Mouse (Mus musculus): ENCODE measurements at regions not wholly inside any gene's neighbourhood (a gene's known extent, or its start where the extent isn't known, plus 50 kb on each side); places are given as distances from the start of the nearest gene placed in this dataset.

- Histone ChIP-seq H3K4me1 (ENCODE audit: control insufficient read depth in 1 of 2, insufficient read depth in 2 of 2, low read length in 2 of 2) (peaks cover 0 to 9% of the 10 kb centered on the region in 2 experiments; a peak in 2 of 4 replicates), H3K27ac (ENCODE audit: control insufficient read depth, low read depth, low read length) (no peak overlapping the region), H3K36me3 (ENCODE audit: control insufficient read depth in 1 of 2, insufficient read depth in 2 of 2, low read length in 2 of 2) (no peaks in the 10 kb centered on the region; a peak in 2 of 4 replicates), H3K9ac (ENCODE audit: control insufficient read depth, low read depth, low read length, poor library complexity, severe bottlenecking) (no peak overlapping the region), H3K9me3 (replicated peaks; ENCODE audit: insufficient read depth, low read length) (no peaks in the 10 kb centered on the region), H3K79me2 (ENCODE audit: control insufficient read depth, insufficient read depth, low read length, poor library complexity) (no peaks in the 10 kb centered on the region), H3K4me3 (ENCODE audit: control insufficient read depth in 1 of 2, insufficient read depth in 1 of 2, low read depth in 2 of 2, low read length in 2 of 2) (no peak overlapping the region), H3K27me3 (ENCODE audit: control insufficient read depth in 1 of 2, insufficient read depth in 2 of 2, low read length in 2 of 2) (no peaks in the 10 kb centered on the region)
- TF ChIP-seq NRF1 (IDR thresholded peaks at IDR 0.05; ENCODE audit: insufficient read depth, low read depth, low read length, poor library complexity, severe bottlenecking) (no peak), ZNF384 (IDR thresholded peaks at IDR 0.05; ENCODE audit: low read depth, low read length) (no peak), CTCF (IDR thresholded peaks at IDR 0.05 in 2 of 3, conservative IDR thresholded peaks at IDR 0.05 in 1 of 3; ENCODE audit: control insufficient read depth in 1 of 3, insufficient read depth in 1 of 3, low read depth in 2 of 3, low read length in 3 of 3, poor library complexity in 1 of 3, severe bottlenecking in 1 of 3) (peak; percentile 33 to 46 (median 35)), TAL1 (IDR thresholded peaks at IDR 0.05; ENCODE audit: low read length) (no peak), SMC3 (IDR thresholded peaks at IDR 0.05; ENCODE audit: low read depth, low read length) (0 out of 2 replicates have a peak, but pooled peaks have one; percentile 2), MYC (IDR thresholded peaks at IDR 0.05; ENCODE audit: low read depth, low read length) (peak; percentile 43; the same call in 1 of the 2 replicates), GABPA (IDR thresholded peaks at IDR 0.05; ENCODE audit: low read depth, low read length) (no peak)
- DNase-seq (ENCODE audit: low read depth, low spot score): peak; percentile 46
Observed at GRCm38 (mm10) chr1:136710196-136710595, 85.5 kb downstream of the Zfp281 start.

GRCm38 (mm10) chr1:136711243-136711642 lies 86.5 kb downstream of the Zfp281 start:
- Histone ChIP-seq H3K27me3 (ENCODE audit: control insufficient read depth in 1 of 2, insufficient read depth in 2 of 2, low read length in 2 of 2) (no peaks in the 10 kb centered on the region), H3K9me3 (replicated peaks; ENCODE audit: insufficient read depth, low read length) (no peaks in the 10 kb centered on the region), H3K79me2 (ENCODE audit: control insufficient read depth, insufficient read depth, low read length, poor library complexity) (no peaks in the 10 kb centered on the region), H3K27ac (ENCODE audit: control insufficient read depth, low read depth, low read length) (no peak overlapping the region), H3K36me3 (ENCODE audit: control insufficient read depth in 1 of 2, insufficient read depth in 2 of 2, low read length in 2 of 2) (no peaks in the 10 kb centered on the region; a peak in 1 of 4 replicates), H3K9ac (ENCODE audit: control insufficient read depth, low read depth, low read length, poor library complexity, severe bottlenecking) (no peak overlapping the region), H3K4me3 (ENCODE audit: control insufficient read depth in 1 of 2, insufficient read depth in 1 of 2, low read depth in 2 of 2, low read length in 2 of 2) (no peak overlapping the region), H3K4me1 (ENCODE audit: control insufficient read depth in 1 of 2, insufficient read depth in 2 of 2, low read length in 2 of 2) (peaks cover 0 to 4% of the 10 kb centered on the region in 2 experiments; a peak in 2 of 4 replicates)
- DNase-seq (ENCODE audit: low read depth, low spot score): no peak
- TF ChIP-seq CHD2 (IDR thresholded peaks at IDR 0.05; ENCODE audit: low read length) (no peak), POLR2AphosphoS5 (IDR thresholded peaks at IDR 0.05; ENCODE audit: borderline replicate concordance, low read depth, low read length) (no peak), SIN3A (IDR thresholded peaks at IDR 0.05; ENCODE audit: low read length) (no peak), TAL1 (IDR thresholded peaks at IDR 0.05; ENCODE audit: low read length) (no peak)

- H3K27ac ChIP-seq (ENCODE audit: control insufficient read depth, low read depth, low read length): no peak overlapping the region
Observed at GRCm38 (mm10) chr1:136714077-136714476, 89.4 kb downstream of the Zfp281 start.

More at GRCm38 (mm10) chr1:136714077-136714476, 89.4 kb downstream of the Zfp281 start:
- Histone ChIP-seq H3K9ac (ENCODE audit: control insufficient read depth, low read depth, low read length, poor library complexity, severe bottlenecking) (no peak overlapping the region), H3K4me1 (ENCODE audit: control insufficient read depth in 1 of 2, insufficient read depth in 2 of 2, low read length in 2 of 2) (no peaks in the 10 kb centered on the region), H3K9me3 (replicated peaks; ENCODE audit: insufficient read depth, low read length) (no peaks in the 10 kb centered on the region), H3K4me3 (ENCODE audit: control insufficient read depth in 1 of 2, insufficient read depth in 1 of 2, low read depth in 2 of 2, low read length in 2 of 2) (no peak overlapping the region), H3K27me3 (ENCODE audit: control insufficient read depth in 1 of 2, insufficient read depth in 2 of 2, low read length in 2 of 2) (no peaks in the 10 kb centered on the region; a peak in 1 of 4 replicates), H3K36me3 (ENCODE audit: control insufficient read depth in 1 of 2, insufficient read depth in 2 of 2, low read length in 2 of 2) (no peaks in the 10 kb centered on the region), H3K79me2 (ENCODE audit: control insufficient read depth, insufficient read depth, low read length, poor library complexity) (no peaks in the 10 kb centered on the region)
- no peak for TF ChIP-seq POLR2AphosphoS2 (IDR thresholded peaks at IDR 0.05; ENCODE audit: low read length)
- no peak for DNase-seq (ENCODE audit: low read depth, low spot score)
